Mouse (Mus musculus) T-helper 2 cell (primary cell): ENCODE results near the gene Gpatch3.

Source experiments
- in situ Hi-C: fragments of 300-600 bp; cut with MboI, MseI; formaldehyde crosslinking; loops from one replicate; pipeline ENCODE4 v1.15.1; 2025; ENCODE audit warnings: high pct_unique_total_duplicates

The Gpatch3 gene

DNA sequence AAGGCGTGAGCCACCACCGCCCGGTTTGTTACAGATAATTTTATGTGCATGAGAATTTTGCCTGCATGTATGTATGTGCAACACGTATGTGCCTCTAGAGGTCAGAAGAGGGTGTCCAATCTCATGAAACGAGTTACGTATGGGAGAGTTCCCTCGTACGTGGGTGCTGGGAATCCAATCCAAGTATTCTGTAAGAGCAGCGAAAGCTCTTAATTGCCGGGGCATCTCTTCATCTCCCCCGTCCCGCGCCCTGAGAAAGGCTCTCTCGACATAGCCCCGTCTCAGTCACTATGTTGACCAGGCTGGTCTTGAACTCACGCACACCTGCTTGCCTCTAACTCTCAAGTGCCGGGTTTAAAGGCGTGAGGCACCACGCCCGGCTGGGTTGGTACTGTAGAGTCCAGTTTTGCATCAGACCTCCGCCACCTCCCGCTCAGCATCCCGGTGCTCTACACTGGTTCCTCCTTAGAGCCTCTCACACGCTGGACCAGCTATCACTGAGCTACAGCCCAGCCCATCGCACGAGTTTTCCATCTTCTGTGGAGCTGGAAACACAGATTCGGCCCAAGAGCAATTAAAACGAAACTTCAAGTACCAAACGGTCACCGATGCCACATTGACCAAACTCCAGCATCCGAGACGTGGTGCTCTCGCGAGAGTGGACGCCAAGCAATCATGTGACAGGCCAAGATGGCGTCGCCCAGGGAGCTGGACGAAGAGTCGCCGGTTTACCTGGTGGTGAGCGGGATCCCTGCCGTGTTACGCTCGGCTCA is at the start of gene Gpatch3:
TSS of gene Gpatch3 (plus strand) at position 676 of the 773 bp plus-strand sequence.
- in situ Hi-C loops = no loop called here

- in situ Hi-C loops = no loop called here
These were observed 46.8 kb upstream of the Gpatch3 start for GRCm38 (mm10) chr4:133527788-133528187.

- in situ Hi-C loops = no loop called here
These were observed 41.8 kb upstream of the Gpatch3 start for GRCm38 (mm10) chr4:133532777-133533176.

DNA sequence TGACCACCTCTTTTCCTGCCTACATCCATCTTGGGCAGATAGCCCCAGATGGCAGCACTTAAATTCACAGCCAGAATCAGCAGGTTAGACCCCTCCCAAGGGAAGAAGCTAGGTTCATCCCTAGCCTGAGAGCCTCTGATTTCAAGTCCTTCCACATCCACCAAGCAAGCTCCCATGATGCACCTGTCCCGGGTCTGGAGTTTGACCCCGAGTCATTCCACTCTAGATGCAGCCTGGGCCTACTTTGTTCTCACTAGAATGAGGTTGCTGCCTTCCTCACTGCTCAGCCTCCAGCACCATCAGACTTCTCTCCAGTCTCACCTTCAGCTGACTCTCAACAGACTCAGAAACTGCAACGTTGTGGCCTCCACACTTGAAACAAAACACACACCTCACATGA is 38.5 kb upstream of the Gpatch3 start:
- in situ Hi-C loops = no loop called here

DNA sequence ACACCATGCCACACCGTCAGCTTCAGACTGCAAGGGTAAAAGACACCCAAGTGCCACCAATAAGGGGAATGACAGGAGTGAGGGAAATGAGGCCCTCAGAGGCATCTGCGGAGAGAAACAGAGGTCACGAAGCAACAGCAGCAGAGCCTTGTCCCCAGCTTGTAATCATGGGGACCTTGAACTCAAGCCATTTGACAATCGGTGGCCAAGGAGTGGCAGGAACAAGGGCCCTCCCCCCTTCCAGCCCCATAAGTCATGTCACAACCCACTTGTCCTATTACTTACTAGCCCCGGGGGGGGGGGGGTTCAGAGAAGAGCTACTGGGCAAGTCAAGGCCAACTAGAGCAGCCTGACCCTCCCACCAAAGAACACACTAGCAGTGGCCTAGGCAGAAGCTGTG is 37.9 kb upstream of the Gpatch3 start:
- in situ Hi-C loops = no loop called here

DNA sequence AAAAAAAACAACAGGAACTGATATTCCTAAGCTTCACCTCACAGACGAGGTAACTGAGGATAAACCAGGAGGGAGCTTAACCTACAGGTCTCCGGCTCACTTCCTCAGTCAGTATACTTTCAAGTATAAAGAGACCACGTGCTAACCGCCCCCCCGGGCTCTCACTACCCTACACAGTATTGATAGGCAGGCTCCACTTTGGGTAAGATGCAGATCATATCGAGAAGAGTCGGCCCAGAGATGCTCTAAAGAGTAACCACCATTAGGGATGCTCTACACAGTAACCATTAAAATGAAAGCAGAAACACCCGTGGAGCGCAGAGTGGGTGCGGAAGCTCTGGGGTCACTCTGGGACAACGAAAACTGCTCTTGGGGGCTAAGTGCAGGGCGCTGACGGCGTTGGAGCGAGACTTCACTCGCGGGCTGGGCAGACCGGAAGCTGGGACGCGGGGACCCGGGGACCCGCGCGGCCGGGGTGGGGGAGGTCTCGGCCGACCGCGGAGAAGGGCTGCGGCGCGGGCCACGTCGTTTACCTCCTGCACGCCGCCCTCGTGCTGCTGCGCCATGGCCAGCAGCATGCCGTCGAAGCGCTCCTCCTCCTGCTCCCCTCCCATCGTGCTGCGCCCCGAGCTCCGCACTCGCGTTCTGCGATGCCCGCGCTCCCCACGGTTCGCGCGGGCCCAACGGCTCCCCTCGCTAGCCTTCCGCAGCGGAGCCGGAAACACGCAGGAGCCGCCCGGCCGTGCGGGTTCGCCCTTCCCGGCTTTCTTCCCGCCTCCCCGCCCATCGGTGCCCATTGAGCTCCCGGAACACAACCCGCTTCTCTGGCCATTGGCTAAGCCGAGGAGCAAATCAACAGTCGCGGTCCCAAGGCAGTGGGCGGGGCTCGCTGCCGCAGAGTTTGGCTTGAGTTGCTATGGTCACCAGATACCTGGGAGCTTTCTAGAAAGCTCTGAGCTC is 29.0 kb upstream of the Gpatch3 start, which contains the start of gene Nudc:
TSS of gene Nudc (minus strand) at position 725 of the 960 bp plus-strand sequence.
- in situ Hi-C loops = no loop called here

GRCm38 (mm10) chr4:133552029-133552428 is 22.5 kb upstream of the Gpatch3 start:
- in situ Hi-C loops = no loop called here

DNA sequence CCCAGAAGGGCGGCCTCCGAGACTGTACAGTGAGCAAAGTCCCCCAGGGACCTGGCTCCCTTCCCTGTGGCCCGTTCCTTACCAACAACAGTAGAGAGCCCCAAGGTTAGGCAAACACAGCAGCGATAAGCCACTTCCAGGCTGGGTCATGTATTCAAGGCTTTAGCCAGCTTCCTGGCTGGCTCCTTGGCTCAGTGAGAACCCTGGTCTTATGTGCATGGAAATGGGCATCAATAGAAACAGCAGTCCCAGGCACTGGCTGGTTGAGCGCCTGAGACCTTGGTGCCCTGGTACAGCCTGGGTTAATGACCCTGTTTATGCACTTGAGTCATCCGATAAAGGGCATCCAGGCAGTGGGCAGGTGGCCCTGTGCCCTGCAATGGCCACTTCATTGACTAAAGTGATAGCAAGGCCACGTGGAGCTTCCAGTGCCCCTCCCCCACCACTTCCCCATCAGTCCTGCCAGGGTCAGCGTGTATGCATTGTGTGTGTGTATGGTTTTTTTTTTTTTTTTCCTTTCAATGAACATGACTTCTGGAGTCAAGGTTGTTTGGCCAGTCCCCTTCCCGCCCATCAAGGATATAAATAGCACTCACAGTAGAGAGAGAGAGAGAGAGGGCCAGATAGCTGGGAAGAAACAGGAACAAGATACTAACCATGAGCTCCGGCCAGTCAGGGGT is 21.6 kb upstream of the Gpatch3 start, which contains the start of gene Nr0b2:
TSS of gene Nr0b2 (plus strand) at position 609 of the 680 bp plus-strand sequence.
- in situ Hi-C loops = no loop called here

- in situ Hi-C loops = no loop called here
These were observed 20.9 kb upstream of the Gpatch3 start for GRCm38 (mm10) chr4:133553448-133554330.

GRCm38 (mm10) chr4:133557041-133557717 is 17.4 kb upstream of the Gpatch3 start:
- in situ Hi-C loops = no loop called here

- in situ Hi-C loops = loop anchor here (10.0 kb wide), 1 partner anchor 1065 kb away; no protein-coding TSS in a partner anchor
These were observed 14.7 kb upstream of the Gpatch3 start for GRCm38 (mm10) chr4:133559846-133560245.

- in situ Hi-C loops = loop anchor here (10.0 kb wide), 1 partner anchor 1063 kb away; no protein-coding TSS in a partner anchor
These were observed 12.9 kb upstream of the Gpatch3 start for GRCm38 (mm10) chr4:133561622-133562021.

DNA sequence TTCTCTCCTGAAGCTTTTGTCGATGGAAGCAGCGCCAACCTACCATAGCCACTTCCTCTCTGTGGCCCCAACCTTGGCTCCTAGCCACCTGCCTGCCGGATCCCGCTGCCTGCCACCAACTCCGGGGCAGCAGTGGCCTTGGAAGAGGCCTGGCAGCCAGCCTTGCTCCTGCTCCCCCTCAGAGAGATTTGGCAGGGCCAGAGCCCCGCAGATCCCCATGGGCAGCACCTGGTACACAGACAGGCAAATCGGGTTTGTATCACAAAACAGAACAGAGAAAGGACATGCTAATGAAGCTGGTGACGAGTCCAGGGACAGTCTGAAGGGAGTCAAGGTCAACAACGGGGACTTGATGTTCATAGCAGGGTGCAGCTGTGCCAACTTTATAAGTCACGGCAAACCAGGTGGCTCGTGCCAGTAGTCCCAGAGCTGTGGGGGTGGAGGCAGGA is 11.4 kb upstream of the Gpatch3 start:
- in situ Hi-C loops = loop anchor here (10.0 kb wide), 1 partner anchor 1062 kb away; no protein-coding TSS in a partner anchor

DNA sequence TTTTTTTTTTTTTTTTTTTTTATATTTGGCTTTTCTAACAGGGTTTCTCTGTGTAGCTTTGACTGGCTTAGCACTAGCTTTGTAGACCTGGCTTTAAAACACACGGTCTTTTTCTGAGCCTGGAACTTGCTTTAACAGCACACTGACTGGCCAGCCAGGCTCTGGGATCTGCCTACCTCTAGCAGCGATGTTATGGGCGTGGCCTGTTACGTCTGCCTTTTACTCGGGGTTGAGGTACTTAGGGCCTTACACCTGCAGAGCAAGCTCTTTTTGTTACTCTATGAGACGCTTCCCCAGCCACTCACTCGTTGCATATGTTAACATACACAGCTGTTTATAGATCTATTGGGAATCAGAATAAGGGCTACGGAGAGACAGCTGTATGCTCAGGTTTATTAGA is 7.3 kb upstream of the Gpatch3 start:
- in situ Hi-C loops = loop anchor here (10.0 kb wide), 1 partner anchor 1058 kb away; no protein-coding TSS in a partner anchor

DNA sequence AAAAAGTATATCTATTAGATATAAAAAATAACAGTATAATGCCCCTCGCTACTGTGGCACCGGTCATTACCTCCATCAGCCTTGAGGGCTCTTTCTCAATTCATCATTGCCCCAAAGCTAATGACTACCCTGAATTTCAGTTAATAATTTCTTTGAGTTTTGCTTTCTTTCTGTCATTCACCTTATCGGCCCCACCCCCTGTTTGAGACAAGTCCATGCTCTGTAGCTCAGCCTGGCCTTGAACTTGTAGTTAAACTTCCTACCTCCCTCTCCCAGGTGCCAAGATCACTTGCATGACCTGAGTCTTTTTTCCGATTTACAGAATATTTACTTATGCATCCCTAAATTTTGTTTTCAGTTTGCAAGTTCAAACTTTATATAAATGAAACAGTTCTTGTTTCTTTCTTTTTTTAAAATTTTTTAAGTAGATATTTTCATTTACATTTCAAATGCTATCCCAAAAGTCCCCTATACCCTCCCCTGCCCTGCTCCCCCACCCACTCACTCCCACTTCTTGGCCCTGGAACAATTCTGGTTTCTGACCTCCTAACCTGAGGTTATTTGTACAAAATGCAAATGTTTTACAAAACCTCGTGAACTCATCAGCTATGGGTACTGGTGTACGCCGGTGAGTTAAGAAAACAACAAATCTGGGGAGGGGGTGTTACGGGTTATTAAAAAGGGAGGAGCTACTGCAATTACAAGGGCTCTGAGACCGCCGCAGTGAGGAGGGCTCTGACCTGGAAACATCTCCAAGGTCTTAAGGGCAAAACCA is 5.1 kb upstream of the Gpatch3 start:
- in situ Hi-C loops = loop anchor here (10.0 kb wide), 1 partner anchor 1055 kb away; no protein-coding TSS in a partner anchor

GRCm38 (mm10) chr4:133570066-133570466 is 4.5 kb upstream of the Gpatch3 start:
- in situ Hi-C loops = no loop called here

GRCm38 (mm10) chr4:133574843-133575202 is 278 bp downstream of the Gpatch3 start:
- in situ Hi-C loops = no loop called here

DNA sequence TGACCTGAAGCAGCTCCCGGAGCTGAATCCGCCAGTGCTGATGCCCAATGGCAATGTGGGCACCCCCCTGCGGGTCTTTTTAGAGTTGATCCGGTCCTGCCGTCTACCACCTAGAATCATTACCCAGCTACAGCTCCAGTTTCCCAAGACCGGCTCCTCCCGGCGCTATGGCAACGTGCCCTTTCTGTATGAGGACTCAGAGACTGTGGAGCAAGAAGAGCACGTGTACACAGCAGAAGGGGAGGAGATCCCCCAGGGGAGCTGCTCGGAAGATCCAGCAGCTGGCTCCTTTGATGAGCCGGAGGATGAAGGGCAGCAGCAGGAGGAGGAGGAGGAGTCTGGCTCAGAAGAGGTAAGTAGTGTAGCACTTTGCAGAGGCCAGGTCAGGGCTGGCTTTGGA is 3.4 kb downstream of the Gpatch3 start:
- in situ Hi-C loops = no loop called here

- in situ Hi-C loops = no loop called here
These were observed 9.1 kb downstream of the Gpatch3 start for GRCm38 (mm10) chr4:133583690-133584058.
